Mouse (Mus musculus): ENCODE data around the gene Sdsl.

Gene Sdsl

DNA sequence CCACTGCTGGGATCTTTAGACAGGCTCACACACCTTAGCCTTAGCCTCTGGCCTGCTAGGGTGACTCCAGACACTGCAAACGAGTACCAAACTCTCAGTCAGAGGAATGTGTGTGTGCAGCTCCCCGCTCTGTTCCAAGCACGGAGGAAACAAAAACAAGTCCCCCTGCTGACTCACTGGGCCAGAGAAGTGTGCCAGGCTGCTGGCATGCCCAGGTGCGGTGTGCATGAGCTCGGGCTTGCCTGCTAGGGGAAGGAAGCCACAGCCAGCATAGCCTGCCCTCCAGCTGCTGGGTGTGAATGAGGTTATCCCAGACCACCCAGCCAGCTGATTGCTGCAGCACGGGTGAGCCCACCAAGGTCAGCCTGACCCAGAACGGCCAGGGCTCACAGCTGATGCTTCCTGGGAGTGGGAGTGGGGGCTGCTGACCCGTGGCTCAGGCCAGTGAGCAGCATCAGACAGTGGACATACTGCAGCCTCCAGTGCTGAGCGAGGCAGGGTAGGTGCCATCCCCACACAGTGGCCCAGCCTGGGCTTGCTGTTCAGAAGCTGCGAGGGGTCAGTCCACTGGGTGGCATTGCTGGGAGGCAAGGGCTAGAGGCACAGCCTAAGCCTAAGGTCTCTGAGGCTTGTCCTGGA, 22.6 kb upstream of the Sdsl start:
- DNase-seq (ENCODE audit: extremely low read depth, low read depth, low spot score): peak; percentile 33

DNA sequence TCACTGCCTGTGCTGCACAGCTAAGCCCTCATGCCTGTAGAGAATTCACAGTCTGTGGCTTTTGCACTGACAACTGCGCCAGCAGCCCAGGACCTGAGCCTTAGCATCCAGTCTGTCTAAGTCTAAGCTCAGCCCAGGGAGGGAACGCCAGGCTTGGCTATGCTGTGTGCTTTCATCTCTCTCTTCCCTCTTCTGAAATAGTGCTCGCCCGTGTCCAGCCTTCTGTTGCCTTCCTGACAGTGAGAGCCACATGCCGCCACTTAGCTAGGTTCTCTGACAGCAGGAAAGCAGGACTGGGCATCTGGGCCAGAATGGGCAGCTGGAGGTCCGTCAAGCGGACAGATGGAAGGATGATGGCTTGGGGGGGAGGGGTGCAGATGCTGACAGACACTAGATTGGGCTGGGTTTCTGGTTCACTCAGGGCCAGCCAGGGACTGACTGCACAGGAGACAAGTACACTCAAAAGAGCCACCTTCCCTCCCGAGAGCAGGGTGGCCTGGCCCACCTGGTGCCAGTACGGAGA, 21.3 kb upstream of the Sdsl start:
- no peak for DNase-seq (ENCODE audit: extremely low read depth, low read depth, low spot score)

DNA sequence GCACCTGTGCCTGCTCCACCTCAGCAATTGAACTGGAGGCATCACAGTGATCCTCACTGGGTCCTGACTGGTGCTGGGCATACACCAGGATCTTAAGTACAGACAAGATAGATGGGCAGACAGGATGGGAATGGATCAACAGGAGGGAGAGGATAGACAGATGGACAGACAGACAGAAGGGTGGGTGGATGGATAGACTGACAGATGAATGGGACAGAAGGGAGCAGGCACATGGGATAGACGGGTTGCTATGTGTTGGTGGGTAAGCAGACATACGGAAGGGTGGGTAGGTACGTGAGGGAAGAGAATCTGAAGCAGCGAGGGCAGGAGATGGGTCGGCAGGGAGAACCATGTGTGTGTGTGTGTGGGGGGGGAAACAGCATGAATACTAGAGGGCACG, 20.8 kb upstream of the Sdsl start:
- no peak for DNase-seq (ENCODE audit: extremely low read depth, low read depth, low spot score)

DNA sequence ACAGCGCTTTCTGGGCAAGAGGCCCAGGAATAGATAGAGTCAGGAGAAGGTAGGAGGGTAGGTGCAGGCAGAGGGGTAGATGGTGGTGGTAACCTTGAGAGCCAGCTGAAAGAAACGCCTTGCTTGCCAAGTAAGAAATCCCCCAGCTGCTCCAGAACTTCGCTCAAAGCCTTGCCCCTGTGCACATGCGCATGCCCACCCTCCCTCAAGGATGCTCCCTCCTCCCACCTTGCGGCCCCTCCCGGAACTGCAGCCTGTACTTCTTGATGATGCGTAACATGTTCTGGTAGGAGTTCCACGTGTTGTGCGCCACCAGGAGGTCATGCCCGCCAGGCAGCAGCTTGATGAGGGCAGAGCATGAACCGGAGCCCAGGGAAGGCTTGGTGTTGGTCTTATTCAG, 19.8 kb upstream of the Sdsl start:
- no peak for DNase-seq (ENCODE audit: extremely low read depth, low read depth, low spot score)

DNA sequence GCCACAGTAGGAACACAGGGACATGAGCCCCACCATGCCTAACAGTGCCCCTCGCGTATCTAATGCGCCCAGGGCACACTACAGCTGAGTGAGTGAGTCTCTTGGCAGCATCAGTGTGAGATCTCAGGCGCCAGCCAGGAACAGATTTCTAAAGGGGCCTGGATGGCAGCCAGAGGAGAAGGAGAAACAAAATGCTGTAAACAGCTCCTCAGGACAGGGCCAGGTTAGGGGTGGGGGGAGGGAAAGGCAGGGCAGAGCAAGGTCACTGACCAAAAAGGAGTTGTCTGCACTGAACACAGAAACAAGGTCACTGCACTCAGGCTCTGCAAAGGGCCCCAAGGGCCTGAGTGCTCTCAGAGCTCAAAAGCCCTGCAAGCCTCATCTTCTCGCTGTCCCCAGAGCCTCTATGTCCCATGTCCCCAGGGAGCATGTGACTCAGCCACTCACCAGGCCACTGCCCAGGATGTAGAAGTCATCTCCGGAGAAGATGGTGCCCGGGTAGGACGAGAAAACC, 18.1 kb upstream of the Sdsl start:
- DNase-seq (ENCODE audit: extremely low read depth, low read depth, low spot score): no peak

DNA sequence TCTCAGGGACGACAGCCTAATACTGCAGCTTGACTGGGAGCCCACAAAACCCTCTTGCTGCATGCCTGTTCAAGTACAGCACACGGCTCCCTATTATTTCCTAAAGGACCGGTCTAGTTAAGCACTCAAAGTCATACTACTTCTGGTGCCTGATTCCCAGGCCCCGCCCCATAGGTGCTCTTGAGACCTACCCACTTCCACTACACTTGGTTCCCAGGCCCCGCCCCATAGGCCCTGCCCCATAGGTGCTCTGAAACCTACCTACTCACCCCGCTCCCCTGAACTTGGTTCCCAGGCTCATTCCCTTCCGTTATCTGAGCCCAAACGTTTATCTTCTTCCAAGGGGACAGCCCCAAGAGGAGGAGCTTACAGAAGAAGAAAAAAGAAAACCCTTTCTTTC, 15.2 kb upstream of the Sdsl start:
- no peak for DNase-seq (ENCODE audit: extremely low read depth, low read depth, low spot score)

DNA sequence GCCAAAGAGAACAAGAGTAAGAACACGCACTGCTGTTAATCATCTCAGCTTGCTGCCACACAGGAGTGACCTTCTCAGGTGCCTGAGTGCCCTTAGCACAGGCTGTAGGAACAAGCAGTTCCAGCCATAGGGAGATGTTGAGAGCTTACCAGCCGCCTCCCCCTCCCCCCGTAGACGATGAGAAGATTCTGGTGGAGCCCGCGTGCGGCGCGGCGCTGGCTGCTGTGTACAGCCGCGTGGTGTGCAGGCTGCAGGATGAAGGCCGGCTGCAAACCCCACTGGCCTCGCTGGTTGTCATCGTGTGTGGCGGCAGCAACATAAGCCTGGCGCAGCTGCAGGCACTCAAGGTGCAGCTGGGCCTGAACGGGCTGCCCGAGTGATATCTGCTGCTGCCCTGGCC, 10.8 kb upstream of the Sdsl start:
- DNase-seq (ENCODE audit: extremely low read depth, low read depth, low spot score): no peak

DNA sequence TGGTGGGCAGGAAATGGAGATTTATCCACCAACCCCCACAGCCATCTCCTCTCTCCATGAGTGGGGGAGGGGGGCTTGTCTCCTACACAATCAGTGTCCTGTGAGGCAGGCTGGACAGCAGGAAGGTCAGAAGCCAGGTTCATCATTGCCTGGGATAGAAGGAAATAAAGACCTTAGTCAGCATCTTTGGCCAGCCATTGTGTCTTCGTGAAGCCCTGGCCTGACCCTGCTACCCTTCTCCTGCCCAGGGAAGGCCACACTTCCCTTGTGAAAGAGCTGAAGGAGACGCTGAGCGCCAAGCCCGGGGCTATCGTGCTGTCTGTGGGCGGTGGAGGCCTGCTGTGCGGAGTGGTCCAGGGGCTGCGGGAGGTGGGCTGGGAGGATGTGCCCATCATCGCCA, 8.6 kb upstream of the Sdsl start:
- DNase-seq (ENCODE audit: extremely low read depth, low read depth, low spot score): no peak

DNA sequence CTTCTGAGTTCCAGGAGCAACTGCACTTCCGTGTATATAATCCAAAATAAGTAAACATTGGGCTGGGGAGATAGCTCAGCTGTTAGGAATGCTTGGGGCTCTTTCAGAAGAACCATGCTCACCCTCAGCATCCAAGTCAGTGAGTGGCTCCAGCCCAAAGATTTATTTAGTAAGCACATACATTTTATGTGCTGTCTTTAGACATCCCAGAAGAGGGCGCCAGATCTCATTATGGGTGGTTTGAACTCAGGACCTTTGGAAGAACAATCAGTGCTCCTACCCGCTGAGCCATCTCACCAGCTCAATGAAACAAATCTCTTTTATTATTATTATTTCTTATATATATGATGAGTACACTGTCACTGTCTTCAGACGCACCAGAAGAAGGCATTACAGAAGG, 6.9 kb upstream of the Sdsl start:
- DNase-seq (ENCODE audit: extremely low read depth, low read depth, low spot score): no peak

DNA sequence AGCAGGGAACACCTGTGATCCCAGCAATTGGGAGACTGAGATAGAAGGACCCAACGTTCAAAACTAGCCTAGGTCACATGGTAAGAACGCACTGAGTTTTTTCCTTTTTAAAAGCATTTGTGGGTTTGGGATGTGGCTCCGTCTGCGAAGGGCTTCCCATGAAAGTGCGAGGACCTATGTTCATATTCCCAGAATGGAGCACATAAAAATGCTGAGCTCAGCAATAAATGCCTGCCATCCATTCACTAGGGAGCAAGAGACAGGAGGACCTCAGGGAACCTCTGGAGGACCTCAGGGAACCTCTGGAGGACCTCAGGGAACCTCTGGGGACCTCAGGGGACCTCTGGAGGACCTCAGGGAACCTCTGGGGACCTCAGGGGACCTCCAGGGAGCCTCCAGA, 5.4 kb upstream of the Sdsl start:
- no peak for DNase-seq (ENCODE audit: extremely low read depth, low read depth, low spot score)

DNA sequence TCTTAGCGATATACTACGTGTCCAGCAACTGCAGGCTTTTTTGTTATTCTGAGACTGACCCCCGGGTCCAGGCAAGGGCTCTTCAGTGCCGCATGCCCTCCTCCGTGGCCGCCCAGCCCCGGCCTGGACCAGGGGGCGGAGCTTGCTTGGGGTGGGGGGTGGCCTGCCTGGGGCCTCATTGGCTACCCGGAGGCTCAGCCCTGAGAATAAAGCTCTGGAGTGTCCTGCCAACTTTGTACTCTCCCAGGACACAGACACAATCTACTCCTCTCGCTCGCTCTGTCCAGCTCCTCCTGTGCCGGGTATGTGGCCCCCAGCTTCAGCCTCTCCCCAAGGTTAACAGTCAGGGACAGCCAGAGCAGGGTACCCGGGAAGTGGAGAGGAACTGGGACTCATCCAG, 3.7 kb upstream of the Sdsl start, which contains the start of gene Sds:
Gene Sds, plus strand, starts transcription at position 231 of the 400 bp plus-strand sequence.
- no peak for DNase-seq (ENCODE audit: extremely low read depth, low read depth, low spot score)

DNA sequence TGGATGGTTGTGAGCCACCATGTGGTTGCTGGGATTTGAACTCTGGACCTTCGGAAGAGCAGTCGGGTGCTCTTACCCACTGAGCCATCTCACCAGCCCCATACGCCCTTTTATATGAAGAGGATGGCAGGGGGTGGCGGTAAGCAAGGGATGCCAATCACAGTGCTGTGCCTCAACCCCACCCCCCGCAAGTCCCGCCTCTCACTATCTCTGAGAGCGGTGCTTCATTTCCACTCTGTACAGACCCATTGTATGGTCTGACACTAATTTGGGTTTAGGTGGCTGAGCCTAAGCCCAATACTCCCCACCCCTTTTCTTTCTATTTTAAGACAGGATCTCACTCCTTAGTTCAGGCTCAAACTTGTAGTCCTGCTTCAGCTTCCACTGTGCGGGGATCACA, 3.3 kb upstream of the Sdsl start:
- no peak for DNase-seq (ENCODE audit: extremely low read depth, low read depth, low spot score)

DNA sequence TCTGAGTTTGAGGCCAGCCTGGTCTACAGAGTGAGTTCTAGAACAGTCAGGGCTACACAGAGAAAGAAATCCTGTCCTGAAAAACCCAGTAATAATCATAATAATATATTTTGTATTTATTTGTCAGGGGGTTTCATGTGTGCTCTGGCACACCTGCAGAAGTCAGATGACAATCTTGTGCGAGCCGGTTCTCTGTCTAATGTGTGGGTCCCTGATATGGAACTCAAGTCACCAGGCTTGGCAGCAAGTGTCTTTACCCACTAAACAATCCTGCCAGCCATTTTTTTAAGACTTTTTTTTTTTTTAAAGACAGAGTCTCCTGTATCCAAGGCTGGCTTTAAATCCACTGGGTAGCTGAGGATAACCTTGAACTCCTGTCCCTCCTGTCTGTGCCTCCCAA, 751 bp upstream of the Sdsl start:
- DNase-seq (ENCODE audit: extremely low read depth, low read depth, low spot score): no peak

DNA sequence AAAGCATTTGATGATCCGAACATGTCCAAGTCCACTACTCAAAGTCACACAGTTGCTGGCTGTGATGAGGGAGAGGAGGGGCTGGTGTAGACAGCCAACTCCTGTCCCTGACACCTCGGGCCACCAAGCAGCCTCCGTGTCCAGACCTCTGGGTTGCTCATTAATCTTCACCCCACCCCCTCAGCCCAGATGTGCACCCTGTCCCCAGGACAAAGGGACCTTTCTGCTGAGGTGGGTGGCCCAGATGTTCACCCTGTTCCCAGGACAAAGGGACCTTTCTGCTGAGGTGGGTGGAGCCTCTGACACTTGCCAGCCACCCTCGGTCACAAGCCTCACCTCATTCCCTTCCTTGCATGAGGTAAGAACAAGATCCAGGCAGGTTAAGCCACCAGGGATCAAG, 1.1 kb downstream of the Sdsl start:
- DNase-seq (ENCODE audit: extremely low read depth, low read depth, low spot score): no peak

DNA sequence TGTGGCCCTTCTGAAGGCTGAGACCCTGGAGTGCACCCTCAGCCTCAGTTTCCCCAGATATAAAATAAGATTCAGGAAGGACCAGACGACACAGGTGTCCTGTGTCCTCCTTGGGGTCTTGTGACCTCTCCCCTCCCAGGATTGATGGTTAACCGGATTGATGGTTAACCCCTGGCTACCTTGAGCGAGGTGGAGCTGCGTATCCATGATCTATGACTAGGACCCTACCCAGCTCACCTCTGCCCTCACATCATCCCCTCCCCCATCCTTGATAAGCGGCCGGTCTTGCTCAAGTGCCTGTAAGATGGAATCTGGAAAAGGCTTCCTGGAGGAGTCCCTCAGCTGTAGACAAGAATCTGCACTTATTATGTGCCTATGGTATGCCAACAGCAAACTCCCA, 3.8 kb downstream of the Sdsl start:
- no peak for DNase-seq (ENCODE audit: extremely low read depth, low read depth, low spot score)

DNA sequence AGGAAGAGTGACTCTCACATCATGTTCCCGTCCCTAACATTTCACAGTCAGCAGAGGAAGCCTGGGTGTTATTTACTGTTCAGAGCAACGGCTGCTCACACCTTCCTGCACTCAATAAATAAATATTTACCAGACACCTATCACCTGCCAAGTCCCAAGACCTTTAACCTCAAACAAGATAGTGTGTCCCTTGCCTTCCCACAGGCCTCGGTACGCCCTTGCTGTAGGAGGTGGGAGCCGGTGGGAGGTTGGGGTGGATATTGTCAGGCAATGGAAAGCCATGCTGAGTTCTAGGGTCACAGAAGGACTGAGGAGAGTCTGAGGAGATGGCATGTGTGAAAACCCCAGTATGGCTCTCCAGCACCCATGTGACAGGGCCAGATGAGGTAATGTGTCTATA, 4.3 kb downstream of the Sdsl start:
- DNase-seq (ENCODE audit: extremely low read depth, low read depth, low spot score): no peak

DNA sequence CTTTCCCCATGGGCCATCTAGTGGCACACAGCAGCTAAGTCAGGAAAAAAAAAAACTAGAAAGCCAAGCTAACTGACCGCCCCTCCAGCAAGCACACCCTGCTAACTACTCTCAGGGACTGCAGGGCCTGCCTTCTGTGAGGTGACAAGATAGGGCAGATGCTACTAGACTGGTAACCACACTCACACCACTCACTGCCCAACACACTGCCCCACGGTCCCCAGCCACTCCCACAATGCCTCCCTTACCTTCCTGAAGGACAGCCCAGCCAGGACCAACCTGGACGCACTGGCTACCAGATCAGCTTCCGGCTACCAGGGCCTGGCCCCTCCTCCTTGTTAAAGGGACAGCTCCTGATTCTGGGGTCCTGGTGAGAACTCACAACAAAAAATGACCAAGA, 5.6 kb downstream of the Sdsl start:
- no peak for DNase-seq (ENCODE audit: extremely low read depth, low read depth, low spot score)

DNA sequence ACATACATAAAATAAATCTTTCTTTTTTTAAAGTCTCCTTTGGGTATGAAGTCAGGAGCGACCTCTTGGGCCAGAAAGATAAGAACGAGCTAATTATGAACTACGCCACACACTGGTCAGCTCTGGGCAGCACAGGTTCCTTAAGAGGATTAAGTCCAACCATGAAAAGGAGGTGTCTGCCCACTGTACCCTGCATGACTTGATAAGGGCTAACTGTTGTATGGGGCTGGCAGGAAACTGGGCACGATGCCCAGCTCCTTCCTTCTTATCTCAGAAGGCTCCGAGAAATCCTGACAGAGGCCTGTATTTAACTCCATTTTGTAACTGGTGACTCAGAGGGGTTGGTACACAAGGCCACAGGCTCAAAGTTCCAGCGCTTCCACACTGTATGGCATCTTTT, 6.8 kb downstream of the Sdsl start:
- DNase-seq (ENCODE audit: extremely low read depth, low read depth, low spot score): no peak

DNA sequence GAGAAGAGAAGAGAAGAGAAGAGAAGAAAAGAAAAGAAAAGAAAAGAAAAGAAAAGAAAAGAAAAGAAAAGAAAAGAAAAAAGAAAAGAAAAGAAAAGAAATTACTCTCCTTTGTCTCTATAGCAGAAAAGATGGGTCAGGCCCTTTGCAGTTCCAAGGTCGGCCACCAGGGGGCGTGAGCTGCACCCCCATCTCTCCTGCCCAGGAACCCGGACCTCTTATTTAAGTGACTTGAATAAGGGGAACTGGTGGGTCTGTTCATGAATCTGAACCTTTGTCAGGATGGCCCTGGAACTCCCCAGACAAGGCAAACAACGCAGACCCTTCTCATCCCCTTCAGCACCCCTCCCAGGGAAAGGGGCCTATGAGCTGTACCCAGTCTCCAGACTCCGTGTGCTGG, 7.5 kb downstream of the Sdsl start:
- no peak for DNase-seq (ENCODE audit: extremely low read depth, low read depth, low spot score)

DNA sequence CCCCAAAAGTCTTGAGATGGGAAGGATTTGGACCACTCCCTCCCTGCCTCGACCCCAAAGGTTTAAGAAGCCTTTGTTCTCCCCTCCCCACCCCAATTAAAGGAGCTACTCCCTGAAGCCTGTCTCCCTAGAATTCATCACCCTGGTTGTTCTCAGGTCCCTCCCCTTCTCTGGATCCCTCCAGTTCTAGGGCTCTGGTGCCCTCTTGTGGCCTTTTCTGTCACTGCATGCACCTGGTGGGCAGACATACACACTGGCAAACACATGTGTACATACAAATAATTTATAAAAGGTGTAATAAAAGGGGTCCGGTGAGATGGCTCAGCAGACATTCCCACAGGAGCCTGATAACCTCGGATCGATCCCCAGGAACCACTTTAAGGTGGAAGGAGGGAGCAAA, 8.3 kb downstream of the Sdsl start:
- no peak for DNase-seq (ENCODE audit: extremely low read depth, low read depth, low spot score)

DNA sequence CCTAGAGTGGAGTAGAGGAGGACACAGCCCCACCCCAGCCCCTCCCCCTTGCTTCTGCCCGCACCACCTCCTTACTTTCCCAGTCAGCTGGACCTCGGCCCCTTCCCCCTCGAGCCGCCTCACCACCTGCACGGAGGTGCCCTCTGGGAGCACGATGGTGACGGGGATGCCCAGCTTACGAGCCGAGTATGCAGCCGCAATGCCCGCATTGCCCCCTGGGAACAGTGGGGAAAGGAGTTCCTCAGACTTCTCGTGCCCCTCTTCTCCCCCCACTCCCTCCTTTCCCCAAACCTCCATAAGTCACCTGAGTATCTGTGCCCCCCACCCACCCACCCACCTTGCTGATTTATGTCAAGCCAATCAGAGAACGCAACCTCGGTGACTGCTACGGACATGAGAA, 10.7 kb downstream of the Sdsl start:
- no peak for DNase-seq (ENCODE audit: extremely low read depth, low read depth, low spot score)

DNA sequence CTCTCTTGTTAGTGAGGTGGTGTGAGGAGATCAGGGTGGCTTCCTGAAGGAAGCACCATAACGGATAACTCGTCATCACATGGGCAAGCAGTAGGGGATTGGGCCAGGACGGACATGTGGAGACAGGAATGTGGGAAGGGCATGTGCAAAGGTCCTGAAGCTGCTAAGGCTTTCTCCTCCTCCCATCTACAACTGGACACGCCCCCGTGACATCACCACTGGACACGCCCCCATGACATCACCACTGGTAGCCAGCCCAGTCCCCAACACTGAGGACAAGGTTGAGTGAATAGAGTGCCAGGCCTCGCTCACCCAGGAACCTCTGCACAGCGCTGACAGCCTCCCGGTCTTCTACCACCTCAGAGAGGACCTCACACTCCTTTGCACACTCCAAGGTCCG, 13.5 kb downstream of the Sdsl start:
- no peak for DNase-seq (ENCODE audit: extremely low read depth, low read depth, low spot score)

DNA sequence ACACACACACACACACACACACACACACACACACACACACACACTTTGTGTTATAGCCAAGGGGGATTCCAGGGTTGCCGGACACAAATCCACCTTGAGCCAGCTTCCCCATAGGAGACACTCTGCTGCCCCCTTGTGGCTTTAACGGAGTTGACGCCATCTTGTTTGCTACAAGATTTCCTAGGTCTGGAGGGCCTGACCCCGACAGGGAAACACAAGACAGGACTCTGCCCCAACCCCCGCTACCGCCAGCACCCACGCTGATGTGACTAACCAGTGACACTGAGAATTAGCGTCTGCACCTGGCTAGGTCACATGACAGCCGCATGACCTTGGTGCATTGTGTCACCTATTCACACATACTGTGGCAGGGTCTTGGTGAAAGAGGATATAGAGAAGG, 15.0 kb downstream of the Sdsl start:
- DNase-seq (ENCODE audit: extremely low read depth, low read depth, low spot score): no peak

Measured in fat pad, adult 2 months (tissue).